Mouse (Mus musculus) kidney, adult 2 months (tissue): ENCODE data around the gene Car3. TPM values are rescaled to one million over a fixed set of nuclear protein-coding genes. Genes with fewer than 3 reads are reported as not detected.

Experiments used
- DNase-seq: peaks from one replicate; pipeline ENCODE4 v3.0.0; 2021
- H3K27ac ChIP-seq: fragments of 200-500 bp; 2 replicates; pipeline ENCODE4 v1.5.1; 2012; ENCODE audit warnings: low read depth, low read length, control low read depth, inconsistent platforms; ENCODE audit not compliant: insufficient read depth
- H3K27me3 ChIP-seq: fragments of 200-500 bp; replicated peaks from 2 replicates; pipeline ENCODE4 v1.6.1; 2012; ENCODE audit warnings: mild to moderate bottlenecking, moderate library complexity, low read length, inconsistent platforms; ENCODE audit not compliant: control insufficient read depth, insufficient read depth
- H3K36me3 ChIP-seq: fragments of 200-500 bp; 2 replicates; pipeline ENCODE4 v1.6.1; 2012; ENCODE audit warnings: mild to moderate bottlenecking, moderate library complexity, low read length, inconsistent platforms; ENCODE audit not compliant: control insufficient read depth, insufficient read depth
- H3K4me1 ChIP-seq: fragments of 200-500 bp; 2 replicates; pipeline ENCODE4 v1.6.1; 2011; ENCODE audit warnings: low read length; ENCODE audit not compliant: control insufficient read depth, insufficient read depth
- H3K4me3 ChIP-seq: fragments of 200-500 bp; 2 replicates; pipeline ENCODE4 v1.5.1; 2011; ENCODE audit warnings: mild to moderate bottlenecking, low read depth, low read length, control low read depth; ENCODE audit not compliant: insufficient read depth
- CTCF ChIP-seq: fragments of 200-500 bp; conservative IDR thresholded peaks from 2 replicates; pipeline ENCODE4 v1.5.1; 2011; ENCODE audit warnings: low read depth, mild to moderate bottlenecking, control low read depth, low read length, moderate library complexity, mixed read lengths; ENCODE audit not compliant: insufficient read depth, insufficient read length
- POLR2A ChIP-seq: fragments of 200-500 bp; IDR thresholded peaks from one replicate; pipeline ENCODE4 v1.6.1; 2011; ENCODE audit warnings: low read depth, low read length, control low read depth
- WGBS: fragments of 180-500 bp; shearing (Covaris S2); methylation state at CpG from one replicate; pipeline ENCODE4 v1.1.7; 2018; 5-methylcytosine and 5-hydroxymethylcytosine counted together
- polyA plus RNA-seq: library from polyadenylated mRNA; depleted of rRNA; stranded (reverse); fragments of >200 nt; gene quantifications from 2 replicates; pipeline ENCODE4 v1.2.3, GENCODE M21; 2012

The Car3 gene
- polyA plus RNA-seq, 1 experiment, result 359 TPM

DNA sequence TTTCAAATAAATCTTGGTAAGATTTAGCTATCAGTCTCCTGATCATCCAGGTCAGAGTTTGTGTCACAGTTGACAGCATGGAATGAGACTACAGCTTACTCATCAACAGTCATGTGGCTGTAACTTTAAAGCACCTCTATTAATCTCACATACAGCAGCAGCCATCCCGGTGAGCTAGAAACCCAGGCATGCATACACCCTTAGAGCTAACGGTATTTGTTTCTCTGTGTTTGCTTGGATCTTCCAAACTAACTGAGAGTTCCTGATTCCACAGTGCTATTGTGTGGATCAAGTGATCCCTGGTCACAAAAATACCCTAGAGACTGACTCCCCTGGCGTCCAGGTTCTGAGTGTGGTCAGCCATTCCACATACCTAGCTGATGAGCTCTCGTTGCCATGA lies 1.5 kb upstream of the Car3 start:
- TF ChIP-seq POLR2A (no peak), CTCF (no peak)
- Histone ChIP-seq H3K36me3 (no peaks in the 10 kb centered on the region), H3K4me3 (no peak overlapping the region), H3K4me1 (no peaks in the 10 kb centered on the region), H3K27me3 (no peaks in the 10 kb centered on the region), H3K27ac (no peak overlapping the region)
- 44% methylated on average over 4 of the region's 4 CpGs for WGBS
- no peak for DNase-seq

DNA sequence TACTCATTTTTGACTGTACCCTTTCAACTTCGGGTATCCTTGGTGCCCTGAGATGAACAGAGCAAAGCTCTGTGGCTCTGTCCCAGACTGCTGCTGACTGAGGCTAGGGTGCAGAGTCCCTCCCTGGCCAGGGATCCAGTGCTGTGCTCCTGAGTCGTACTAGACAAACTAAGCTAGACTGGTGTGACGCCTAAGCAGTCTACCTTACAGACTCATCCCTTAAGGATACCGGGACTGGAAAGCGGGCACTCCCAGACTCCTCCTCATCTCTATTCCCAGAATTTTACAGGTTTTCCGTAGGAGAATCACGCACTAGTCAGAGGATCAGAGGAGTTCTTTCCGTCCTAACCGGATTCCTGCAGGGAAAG lies 674 bp upstream of the Car3 start:
- 1% methylated on average over 9 of the region's 9 CpGs for WGBS
- H3K4me3 ChIP-seq, result no peak overlapping the region; the same call in 1 of the 2 replicates
- DNase-seq, result peak; percentile 47
- H3K4me1 ChIP-seq, result no peaks in the 10 kb centered on the region
- TF ChIP-seq CTCF, result no peak
- no peak for TF ChIP-seq POLR2A
- no peaks in the 10 kb centered on the region for H3K27me3 ChIP-seq
- no peaks in the 10 kb centered on the region for H3K36me3 ChIP-seq
- H3K27ac ChIP-seq, result no peak overlapping the region

DNA sequence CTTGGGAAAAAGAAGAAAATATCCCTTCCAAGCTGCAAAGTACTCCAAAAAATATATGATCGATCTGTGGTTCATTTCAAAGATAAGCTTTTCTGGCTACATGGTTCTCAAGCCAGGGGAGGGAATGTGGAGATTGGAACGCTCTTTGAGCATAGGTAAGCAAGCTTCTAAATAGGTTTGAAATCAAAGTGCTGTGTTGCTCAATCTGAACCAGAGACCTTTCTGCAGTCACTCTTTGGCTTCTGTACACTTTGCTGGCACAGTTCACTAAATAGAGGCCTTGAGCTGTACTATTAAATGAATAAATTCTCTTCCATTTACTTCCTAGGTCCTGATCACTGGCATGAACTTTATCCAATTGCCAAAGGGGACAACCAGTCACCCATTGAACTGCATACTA lies 610 bp downstream of the Car3 start:
- DNase-seq, result no peak
- H3K4me1 ChIP-seq, result no peaks in the 10 kb centered on the region
- no peaks in the 10 kb centered on the region for H3K36me3 ChIP-seq
- H3K27ac ChIP-seq, result no peak overlapping the region
- H3K27me3 ChIP-seq, result no peaks in the 10 kb centered on the region
- TF ChIP-seq POLR2A (no peak), CTCF (no peak)
- no peak overlapping the region for H3K4me3 ChIP-seq
- WGBS, result 96% methylated on average over 2 of the region's 2 CpGs

DNA sequence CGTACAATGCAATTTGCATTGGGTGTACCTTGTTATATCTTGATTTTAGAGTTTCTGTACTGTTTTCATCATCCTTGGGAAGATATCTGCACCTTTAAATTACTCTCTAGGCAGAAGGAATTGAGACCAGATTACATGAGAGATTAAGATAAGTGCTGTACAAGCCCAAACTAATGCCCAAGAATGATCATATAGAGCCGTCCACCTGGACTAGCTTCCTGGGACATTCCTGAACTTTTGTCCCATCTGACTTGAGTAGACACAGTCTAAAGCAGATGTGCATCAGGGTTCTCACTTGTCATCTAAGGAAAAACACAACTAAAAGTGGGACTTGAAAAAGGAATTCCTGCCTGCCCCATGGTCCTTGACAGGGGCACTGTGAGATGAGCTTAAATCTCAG lies 2.6 kb downstream of the Car3 start:
- Histone ChIP-seq H3K4me3 (no peak overlapping the region), H3K27ac (no peak overlapping the region), H3K36me3 (no peaks in the 10 kb centered on the region), H3K4me1 (no peaks in the 10 kb centered on the region), H3K27me3 (no peaks in the 10 kb centered on the region)
- no peak for DNase-seq
- WGBS, result 73% methylated on average over 2 of the region's 2 CpGs
- TF ChIP-seq POLR2A (no peak), CTCF (no peak)

DNA sequence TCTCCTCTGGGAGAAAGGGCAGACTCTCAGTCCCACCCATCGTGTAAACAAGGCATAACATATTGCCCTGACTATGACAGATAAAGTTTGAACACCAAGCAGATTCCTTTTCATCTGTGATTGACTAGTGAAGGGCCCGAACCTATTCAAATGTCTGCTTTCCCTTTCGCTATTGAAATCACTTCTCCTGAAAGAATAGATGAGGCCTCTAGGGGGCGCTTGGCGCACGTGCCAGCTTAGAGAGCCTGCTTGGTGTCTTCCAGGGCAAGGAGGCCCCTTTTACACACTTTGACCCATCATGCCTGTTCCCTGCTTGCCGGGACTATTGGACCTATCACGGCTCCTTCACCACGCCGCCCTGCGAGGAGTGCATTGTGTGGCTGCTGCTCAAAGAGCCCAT lies 6.5 kb downstream of the Car3 start:
- Histone ChIP-seq H3K27me3 (no peaks in the 10 kb centered on the region), H3K4me3 (peak overlapping the region; percentile 29), H3K36me3 (no peaks in the 10 kb centered on the region), H3K4me1 (no peaks in the 10 kb centered on the region), H3K27ac (no peak overlapping the region)
- TF ChIP-seq CTCF, result peak; percentile 70
- no peak for TF ChIP-seq POLR2A
- WGBS, result 21% methylated on average over 11 of the region's 11 CpGs
- DNase-seq, result peak; percentile 79

DNA sequence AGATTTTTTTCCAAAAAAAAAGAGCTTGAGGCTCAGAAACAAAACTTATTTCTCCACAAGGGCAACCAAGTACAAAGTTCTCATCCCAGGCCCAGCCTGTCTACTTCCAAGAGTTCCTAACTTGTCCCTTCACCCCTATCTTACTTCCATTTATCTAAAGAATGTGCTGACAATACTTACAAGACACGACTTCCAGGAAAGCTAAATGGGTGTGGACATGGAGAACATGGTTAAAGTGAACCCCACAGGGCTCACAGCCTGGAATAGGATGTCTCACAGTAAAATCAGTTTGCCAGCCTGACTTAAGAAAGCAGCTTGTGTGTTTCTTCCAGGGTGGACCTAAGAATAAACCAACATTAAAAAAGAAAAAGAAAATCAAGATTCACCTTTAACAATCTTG lies 7.2 kb downstream of the Car3 start:
- Histone ChIP-seq H3K27ac (no peak overlapping the region), H3K4me3 (no peak overlapping the region), H3K36me3 (no peaks in the 10 kb centered on the region), H3K27me3 (no peaks in the 10 kb centered on the region), H3K4me1 (no peaks in the 10 kb centered on the region)
- TF ChIP-seq POLR2A (no peak), CTCF (no peak)
- DNase-seq, result peak; percentile 55
- 51% methylated on average over 1 of the region's 1 CpGs for WGBS

DNA sequence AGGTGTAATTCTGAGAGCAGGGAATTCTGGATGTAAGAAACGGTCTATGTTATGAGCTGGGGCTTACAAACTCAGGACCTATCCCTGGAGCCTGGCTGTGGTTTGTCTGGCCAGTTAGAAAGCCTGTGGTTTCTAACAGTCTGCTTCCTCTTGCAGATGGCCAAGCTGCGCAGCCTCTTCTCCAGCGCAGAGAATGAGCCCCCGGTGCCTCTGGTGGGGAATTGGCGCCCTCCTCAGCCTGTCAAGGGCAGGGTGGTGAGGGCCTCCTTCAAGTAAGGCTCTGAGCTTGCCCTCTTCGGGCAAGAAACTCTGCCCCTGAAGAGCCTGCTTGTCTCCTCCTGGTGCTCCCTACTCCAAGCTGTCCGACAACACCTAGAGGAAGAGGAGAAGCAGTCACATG lies 8.1 kb downstream of the Car3 start:
- peak; percentile 72 for DNase-seq

More for the DNA sequence above, 8.1 kb downstream of the Car3 start:
- no peak; the same call in 1 of the 2 replicates for TF ChIP-seq CTCF
- no peak for TF ChIP-seq POLR2A
- Histone ChIP-seq H3K4me1 (no peaks in the 10 kb centered on the region), H3K36me3 (no peaks in the 10 kb centered on the region), H3K27me3 (no peaks in the 10 kb centered on the region), H3K4me3 (no peak overlapping the region), H3K27ac (no peak overlapping the region)
- 53% methylated on average over 7 of the region's 7 CpGs for WGBS
